Mouse (Mus musculus): Measurements from ENCODE around the gene Gsto2.

Gsto2 gene

GRCm38 (mm10) chr19:47919966-47920375 is 54.6 kb downstream of the Gsto2 start:
- DNase-seq (ENCODE audit: low read depth) = no peak

DNA sequence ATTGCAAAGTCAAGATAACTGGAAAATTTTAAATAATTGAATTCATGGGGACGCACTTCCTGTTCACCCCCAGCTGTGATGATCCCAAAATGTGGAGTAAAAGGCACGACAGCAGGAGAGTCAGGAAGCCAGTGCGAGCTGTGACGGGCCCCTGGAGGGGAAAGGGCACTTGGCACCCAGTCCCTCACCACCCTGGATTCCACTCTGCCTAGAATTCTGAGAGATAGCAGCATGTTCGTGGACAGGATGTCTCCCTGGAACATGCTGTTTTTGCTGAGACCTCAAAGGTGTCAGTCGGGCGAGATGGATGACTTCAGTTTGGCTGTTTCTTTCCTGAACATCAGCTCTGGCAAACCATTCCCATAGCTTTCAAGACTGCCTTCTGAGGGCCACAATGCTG is 60.5 kb downstream of the Gsto2 start:
- no peak for DNase-seq (ENCODE audit: low read depth)

GRCm38 (mm10) chr19:47927032-47927431 is 61.7 kb downstream of the Gsto2 start:
- DNase-seq (ENCODE audit: low read depth) = no peak

DNA sequence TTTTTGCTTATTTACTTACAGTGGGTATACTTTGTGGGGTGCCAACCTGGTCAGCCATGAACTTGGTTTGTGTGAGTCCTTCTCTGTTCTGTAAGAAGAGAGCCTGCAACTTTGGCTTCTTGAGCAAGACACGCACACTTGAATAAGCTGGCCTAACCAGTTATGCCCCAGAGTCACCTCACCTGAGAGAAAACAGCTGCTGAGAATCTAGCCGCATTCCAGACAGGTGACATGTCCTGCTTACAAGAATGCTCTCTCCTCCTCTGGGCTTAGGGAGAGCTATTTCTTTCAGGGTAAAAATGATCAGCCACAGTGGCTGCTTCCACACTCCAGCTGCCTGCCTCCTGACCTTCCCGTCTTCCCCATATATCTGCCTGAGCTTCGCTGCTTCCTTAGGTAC is 63.7 kb downstream of the Gsto2 start:
- no peak for DNase-seq (ENCODE audit: low read depth)

DNA sequence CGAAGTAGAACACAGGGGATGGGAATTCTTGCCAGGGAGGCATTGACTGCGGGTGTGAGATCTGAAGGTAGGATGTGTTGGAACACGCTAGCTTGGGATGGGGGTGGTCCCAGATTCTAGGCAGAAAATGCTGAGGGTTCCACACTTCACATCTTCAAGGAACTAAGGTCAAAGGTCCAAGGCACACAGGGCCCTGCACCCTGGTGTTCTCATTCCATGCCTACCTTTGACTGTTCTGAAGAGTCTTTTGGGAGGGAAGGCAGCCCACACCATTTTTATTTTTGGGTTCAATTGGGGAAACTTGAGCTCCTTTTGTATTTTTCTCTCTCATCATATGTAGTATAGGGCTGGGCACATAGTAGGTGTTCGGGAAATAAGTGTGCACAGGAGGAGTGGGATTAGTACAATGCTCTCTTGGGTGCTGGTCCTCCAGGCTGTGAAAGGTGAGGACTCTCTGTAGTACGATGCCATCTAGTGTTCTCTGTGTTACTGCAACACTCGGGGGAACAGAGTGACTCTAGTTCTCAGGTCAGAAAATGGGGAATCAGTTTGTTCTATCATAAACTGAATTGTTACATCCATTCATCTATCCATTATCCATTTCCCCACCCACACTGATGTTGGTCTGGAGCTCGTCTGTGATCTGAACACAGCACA is 66.8 kb downstream of the Gsto2 start:
- DNase-seq (ENCODE audit: low read depth) = no peak

DNA sequence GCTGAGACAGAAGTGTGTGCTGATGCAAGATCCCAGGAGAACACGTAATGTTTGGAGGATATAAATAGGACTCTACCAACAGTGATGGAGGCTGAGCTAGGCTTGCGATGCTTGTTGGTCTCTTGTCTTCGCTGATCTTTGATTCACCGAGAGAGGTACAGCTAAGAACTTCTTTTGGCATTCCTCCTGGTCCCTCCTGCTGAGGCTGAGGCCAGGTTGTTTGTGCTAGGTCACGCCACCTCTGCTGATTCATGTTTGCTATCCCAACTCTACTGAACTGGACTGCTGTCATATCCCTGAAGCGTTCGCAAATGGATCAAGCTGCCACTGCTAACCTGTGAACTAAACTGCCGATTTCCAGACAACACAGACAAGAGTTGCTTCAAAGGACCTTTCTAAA is 68.8 kb downstream of the Gsto2 start:
- no peak for DNase-seq (ENCODE audit: low read depth)

DNA sequence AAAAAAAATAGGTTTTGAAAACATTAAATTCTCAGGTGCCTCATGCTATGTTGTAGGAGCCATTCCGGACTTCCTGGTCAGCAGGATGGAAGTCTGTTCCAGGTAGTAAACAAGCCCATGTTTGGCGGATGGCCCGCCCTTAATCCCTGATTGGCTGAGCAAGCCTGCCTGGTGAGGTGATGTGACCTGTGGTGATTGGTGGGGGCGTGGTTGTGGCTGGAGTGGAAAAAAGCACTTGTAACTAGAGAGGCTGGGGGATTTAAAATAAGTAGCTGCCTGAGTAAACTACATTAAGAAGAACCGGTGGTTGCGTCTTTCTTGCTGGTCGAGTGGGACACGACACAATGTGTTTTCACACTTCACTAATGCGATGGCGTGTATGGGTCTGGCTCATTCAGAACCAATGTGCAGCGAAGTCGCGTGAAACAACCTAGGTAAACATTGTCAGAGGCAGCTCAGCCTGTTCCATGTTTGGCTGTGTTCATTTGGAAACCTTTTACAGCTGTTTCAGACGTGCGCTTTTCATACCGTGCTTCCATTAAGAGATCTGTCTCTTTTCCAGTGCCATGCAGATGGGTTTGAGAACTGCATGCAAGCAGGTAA is 69.4 kb downstream of the Gsto2 start:
- DNase-seq (ENCODE audit: low read depth) = no peak

DNA sequence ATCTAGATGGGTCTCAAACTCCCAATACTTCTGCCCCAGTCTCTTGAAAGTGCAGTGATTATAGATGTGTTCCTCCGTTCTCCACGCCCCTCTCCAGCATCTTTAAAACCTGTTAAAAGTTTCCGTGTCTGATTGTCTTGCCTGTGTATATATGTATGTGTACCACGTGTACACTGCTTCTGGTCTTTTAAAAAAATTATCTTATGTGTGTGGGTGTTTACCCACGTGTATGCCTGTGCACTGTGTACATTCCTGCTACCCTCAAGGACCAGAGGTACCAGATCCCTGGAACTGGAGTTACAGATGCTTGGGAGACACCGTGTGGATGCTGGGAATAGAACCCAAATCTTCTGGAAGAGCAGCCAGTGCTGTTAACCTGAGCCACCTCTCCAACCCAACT is 70.2 kb downstream of the Gsto2 start:
- DNase-seq (ENCODE audit: low read depth) = no peak

Data from c-Kit-positive CD71-positive TER-119-negative erythroid progenitor cells, embryonic 14.5 days (primary cell).